Mouse (Mus musculus) thymus, adult 2 months (tissue): Measurements from ENCODE around the gene Ints3.

ENCODE experiments used
- CTCF ChIP-seq: fragments of 200-500 bp; IDR thresholded peaks from 2 replicates; pipeline ENCODE4 v1.5.1; 2012; ENCODE audit warnings: mild to moderate bottlenecking, control low read depth, low read length, moderate library complexity, borderline replicate concordance; ENCODE audit not compliant: control insufficient read depth, poor library complexity, insufficient read depth; ENCODE audit errors: extremely low read depth
- POLR2A ChIP-seq: fragments of 200-500 bp; IDR thresholded peaks from 2 replicates; pipeline ENCODE4 v1.6.1; 2012; ENCODE audit warnings: mild to moderate bottlenecking, low read length, control low read depth, moderate library complexity; ENCODE audit not compliant: control insufficient read depth, poor library complexity, insufficient read depth; ENCODE audit errors: extremely low read depth

DNA sequence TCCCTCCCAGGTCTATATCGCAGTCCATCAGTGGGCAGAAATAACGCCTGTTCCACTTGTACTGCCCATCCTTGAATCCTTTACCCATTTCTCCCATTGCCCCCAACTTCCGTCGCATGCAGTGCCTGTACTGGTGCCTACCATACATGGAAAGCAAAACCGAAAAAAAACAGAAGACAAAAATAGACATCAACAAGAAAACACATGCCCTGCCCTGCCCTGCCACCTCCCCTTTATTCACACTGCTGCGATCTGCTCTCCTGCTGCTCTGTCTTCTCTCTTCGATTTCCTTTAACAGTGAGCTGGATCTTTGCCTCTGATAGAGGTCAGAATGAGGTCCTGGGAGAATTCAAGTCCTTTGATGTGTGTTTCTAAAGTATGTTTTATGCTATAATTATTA is 75.5 kb downstream of the Ints3 start:
- TF ChIP-seq POLR2A (no peak), CTCF (no peak)
